Mouse (Mus musculus): ENCODE measurements around the gene Shmt2. TPM values are rescaled to one million over a fixed set of nuclear protein-coding genes. Genes with fewer than 3 reads are reported as not detected.

Shmt2 gene
- total and polyA plus RNA-seq, 2 experiments from 2014 or later, result 49.9 to 91.1 TPM

DNA sequence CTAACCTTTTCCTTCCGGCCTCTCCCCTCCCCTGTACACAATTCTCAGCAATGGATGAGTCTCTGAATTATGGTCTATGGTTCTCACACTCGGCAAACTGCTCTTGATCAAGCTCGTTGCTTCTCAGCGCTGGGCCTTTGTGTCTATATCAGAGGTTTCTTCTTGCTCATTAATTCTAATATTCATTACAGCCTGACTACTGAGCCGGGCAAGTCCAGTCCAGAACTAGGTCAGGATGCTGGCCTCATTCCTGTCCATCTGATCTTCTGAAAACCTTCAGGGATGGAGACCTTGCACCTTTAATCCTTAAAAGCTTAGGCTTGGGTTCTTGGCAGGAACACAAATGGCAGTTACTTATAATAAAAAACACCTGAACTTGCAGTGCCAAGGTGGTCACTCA lies 22.7 kb downstream of the Shmt2 start:
- H3K9me3 ChIP-seq (ENCODE audit: low read length), result no peaks in the 10 kb centered on the region
- no peak overlapping the region for H3K4me2 ChIP-seq (ENCODE audit: low read depth, low read length)
- no peak for ATAC-seq
- no peaks in the 10 kb centered on the region for H3K4me1 ChIP-seq (ENCODE audit: insufficient read depth, low read length)
- no peak for DNase-seq (ENCODE audit: low spot score)
- TF ChIP-seq CTCF (IDR thresholded peaks at IDR 0.05; ENCODE audit: low read depth), result no peak
- WGBS, result 74% methylated on average over 5 of the region's 5 CpGs
- no peak overlapping the region for H3K4me3 ChIP-seq (ENCODE audit: low read length)
- peaks cover 28% of the 10 kb centered on the region; the same call in 1 of the 2 replicates for H3K36me3 ChIP-seq (ENCODE audit: insufficient read depth, low read length)
- H3K9ac ChIP-seq (replicated peaks; ENCODE audit: low read length), result no peak overlapping the region
- H3K27me3 ChIP-seq (ENCODE audit: insufficient read depth, low read length), result no peaks in the 10 kb centered on the region
- H3K27ac ChIP-seq, result no peak overlapping the region

- TF ChIP-seq CTCF (IDR thresholded peaks at IDR 0.05; ENCODE audit: low read depth), result no peak
- 93% methylated on average over 3 of the region's 3 CpGs for WGBS
- no peak for ATAC-seq
- no peak overlapping the region for H3K27ac ChIP-seq
- no peaks in the 10 kb centered on the region for H3K9me3 ChIP-seq (ENCODE audit: low read length)
- no peak overlapping the region for H3K4me3 ChIP-seq (ENCODE audit: low read length)
- DNase-seq (ENCODE audit: low spot score), result no peak
- H3K36me3 ChIP-seq (ENCODE audit: insufficient read depth, low read length), result peaks cover 40% of the 10 kb centered on the region; the same call in 1 of the 2 replicates
- no peaks in the 10 kb centered on the region for H3K27me3 ChIP-seq (ENCODE audit: insufficient read depth, low read length)
- no peak overlapping the region for H3K4me2 ChIP-seq (ENCODE audit: low read depth, low read length)
- H3K4me1 ChIP-seq (ENCODE audit: insufficient read depth, low read length), result 0 out of 2 replicates have a peak, but pooled peaks cover 2% of the 10 kb centered on the region
- no peak overlapping the region for H3K9ac ChIP-seq (replicated peaks; ENCODE audit: low read length)
Measured at GRCm38 (mm10) chr10:127496156-127496555, 26.1 kb downstream of the Shmt2 start.

GRCm38 (mm10) chr10:127492118-127492517 lies 30.1 kb downstream of the Shmt2 start:
- 70% methylated on average over 3 of the region's 3 CpGs for WGBS
- H3K27ac ChIP-seq, result no peak overlapping the region
- no peak overlapping the region for H3K4me3 ChIP-seq (ENCODE audit: low read length)
- no peak overlapping the region for H3K4me2 ChIP-seq (ENCODE audit: low read depth, low read length)
- no peak for TF ChIP-seq CTCF (IDR thresholded peaks at IDR 0.05; ENCODE audit: low read depth)
- DNase-seq (ENCODE audit: low spot score), result no peak
- H3K36me3 ChIP-seq (ENCODE audit: insufficient read depth, low read length), result peaks cover 37% of the 10 kb centered on the region
- 0 out of 2 replicates have a peak, but pooled peaks cover 3% of the 10 kb centered on the region for H3K4me1 ChIP-seq (ENCODE audit: insufficient read depth, low read length)
- no peak overlapping the region for H3K9ac ChIP-seq (replicated peaks; ENCODE audit: low read length)
- ATAC-seq, result no peak
- H3K9me3 ChIP-seq (ENCODE audit: low read length), result no peaks in the 10 kb centered on the region
- H3K27me3 ChIP-seq (ENCODE audit: insufficient read depth, low read length), result no peaks in the 10 kb centered on the region

- DNase-seq (ENCODE audit: low spot score), result peak; percentile 25
- Histone ChIP-seq H3K36me3 (ENCODE audit: insufficient read depth, low read length) (peaks cover 29% of the 10 kb centered on the region), H3K4me2 (ENCODE audit: low read depth, low read length) (no peak overlapping the region), H3K27ac (peak overlapping the region; percentile 70), H3K4me1 (ENCODE audit: insufficient read depth, low read length) (0 out of 2 replicates have a peak, but pooled peaks cover 3% of the 10 kb centered on the region), H3K9me3 (ENCODE audit: low read length) (no peaks in the 10 kb centered on the region), H3K9ac (replicated peaks; ENCODE audit: low read length) (no peak overlapping the region), H3K4me3 (ENCODE audit: low read length) (no peak overlapping the region), H3K27me3 (ENCODE audit: insufficient read depth, low read length) (no peaks in the 10 kb centered on the region)
- 46% methylated on average over 8 of the region's 8 CpGs for WGBS
- ATAC-seq, result peak; percentile 48; the same call in 1 of the 2 replicates
- TF ChIP-seq CTCF (IDR thresholded peaks at IDR 0.05; ENCODE audit: low read depth), result no peak
Measured at GRCm38 (mm10) chr10:127491128-127491512, 31.1 kb downstream of the Shmt2 start.

DNA sequence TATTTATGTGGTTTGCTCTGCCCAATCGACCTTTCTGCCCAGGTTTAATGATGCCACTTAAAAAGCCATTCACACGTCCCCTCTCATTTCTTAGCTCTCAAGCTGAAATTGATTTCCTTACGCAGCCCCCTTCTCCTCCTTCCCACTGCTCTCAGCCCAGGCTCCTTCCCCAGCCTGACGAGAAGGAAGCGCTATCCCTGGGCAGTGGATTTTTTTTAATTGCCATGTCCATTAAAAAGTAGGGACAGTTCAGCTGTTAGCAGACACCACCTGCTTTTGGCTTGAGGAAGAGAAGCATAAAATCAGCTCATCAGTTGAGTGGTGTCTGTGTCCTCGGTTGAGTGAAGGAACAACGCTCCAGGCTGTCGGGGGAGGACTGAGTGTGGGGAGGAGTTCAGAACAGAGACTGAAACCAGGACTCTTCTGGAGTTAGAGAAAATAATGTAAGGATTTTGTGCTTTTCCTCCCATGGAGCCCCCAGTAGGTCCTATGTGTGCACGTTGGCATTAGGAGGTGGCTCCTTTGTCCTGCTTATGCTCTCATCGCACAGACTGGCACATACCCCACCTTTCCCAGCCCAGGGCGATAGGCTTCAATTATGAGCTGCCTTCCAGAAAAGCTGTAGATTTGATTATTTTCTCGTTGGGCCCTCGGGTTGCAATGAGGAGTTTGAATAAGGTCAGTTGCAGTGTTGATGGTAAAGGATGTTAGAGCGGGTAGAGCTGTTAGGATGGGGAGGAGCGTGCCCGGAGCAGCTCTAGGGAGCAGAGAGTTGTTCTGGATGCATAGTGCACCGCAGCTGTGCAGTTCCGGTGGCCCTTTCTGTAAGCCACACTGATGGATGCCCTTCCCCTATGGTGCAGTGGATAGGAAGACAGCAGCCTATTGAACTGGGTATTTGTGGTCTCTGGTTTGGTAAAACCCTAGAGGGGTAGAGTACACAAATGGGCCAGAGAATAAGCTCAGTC lies 31.8 kb downstream of the Shmt2 start:
- Histone ChIP-seq H3K36me3 (ENCODE audit: insufficient read depth, low read length) (peaks cover 26% of the 10 kb centered on the region), H3K4me2 (ENCODE audit: low read depth, low read length) (no peak overlapping the region), H3K27me3 (ENCODE audit: insufficient read depth, low read length) (no peaks in the 10 kb centered on the region), H3K9ac (replicated peaks; ENCODE audit: low read length) (no peak overlapping the region), H3K4me3 (ENCODE audit: low read length) (no peak overlapping the region), H3K27ac (peak overlapping the region; percentile 70), H3K4me1 (ENCODE audit: insufficient read depth, low read length) (0 out of 2 replicates have a peak, but pooled peaks cover 3% of the 10 kb centered on the region), H3K9me3 (ENCODE audit: low read length) (no peaks in the 10 kb centered on the region)
- WGBS, result 50% methylated on average over 18 of the region's 18 CpGs
- ATAC-seq (peak; percentile 61), DNase-seq (ENCODE audit: low spot score) (peak; percentile 34)
- TF ChIP-seq CTCF (IDR thresholded peaks at IDR 0.05; ENCODE audit: low read depth), result no peak

DNA sequence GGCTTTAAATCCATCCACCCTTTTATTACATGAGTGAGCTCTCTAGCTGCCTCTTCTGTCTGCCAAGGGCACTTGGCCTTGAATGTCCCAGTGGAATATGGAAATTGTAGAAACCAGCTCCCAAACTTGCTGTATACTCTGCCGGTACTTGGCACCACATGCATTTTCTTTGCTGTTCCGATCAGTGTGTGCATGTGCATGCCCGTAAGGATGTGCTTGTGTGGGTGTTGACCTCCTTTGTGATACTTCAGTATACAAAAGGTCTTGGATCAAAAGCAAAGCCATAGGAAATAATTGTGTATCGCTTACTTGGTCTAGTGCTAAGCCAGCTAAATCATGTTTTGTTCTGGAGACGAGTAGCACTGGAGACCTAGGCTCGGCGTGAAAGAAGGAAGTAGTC lies 33.4 kb downstream of the Shmt2 start:
- H3K27ac ChIP-seq, result no peak overlapping the region
- 72% methylated on average over 7 of the region's 7 CpGs for WGBS
- no peak overlapping the region for H3K4me2 ChIP-seq (ENCODE audit: low read depth, low read length)
- H3K9ac ChIP-seq (replicated peaks; ENCODE audit: low read length), result no peak overlapping the region
- peaks cover 35% of the 10 kb centered on the region for H3K36me3 ChIP-seq (ENCODE audit: insufficient read depth, low read length)
- H3K27me3 ChIP-seq (ENCODE audit: insufficient read depth, low read length), result no peaks in the 10 kb centered on the region
- DNase-seq (ENCODE audit: low spot score), result no peak
- H3K4me3 ChIP-seq (ENCODE audit: low read length), result no peak overlapping the region
- no peaks in the 10 kb centered on the region for H3K9me3 ChIP-seq (ENCODE audit: low read length)
- no peak for ATAC-seq
- H3K4me1 ChIP-seq (ENCODE audit: insufficient read depth, low read length), result 0 out of 2 replicates have a peak, but pooled peaks cover 3% of the 10 kb centered on the region
- no peak for TF ChIP-seq CTCF (IDR thresholded peaks at IDR 0.05; ENCODE audit: low read depth)

- no peak for ATAC-seq
- 82% methylated on average over 10 of the region's 10 CpGs for WGBS
Measured at GRCm38 (mm10) chr10:127485235-127485634, 37.0 kb downstream of the Shmt2 start.

More at GRCm38 (mm10) chr10:127485235-127485634, 37.0 kb downstream of the Shmt2 start:
- H3K27ac ChIP-seq, result no peak overlapping the region
- no peaks in the 10 kb centered on the region for H3K4me1 ChIP-seq (ENCODE audit: insufficient read depth, low read length)
- no peak overlapping the region for H3K4me3 ChIP-seq (ENCODE audit: low read length)
- no peaks in the 10 kb centered on the region for H3K27me3 ChIP-seq (ENCODE audit: insufficient read depth, low read length)
- no peak for TF ChIP-seq CTCF (IDR thresholded peaks at IDR 0.05; ENCODE audit: low read depth)
- H3K4me2 ChIP-seq (ENCODE audit: low read depth, low read length), result no peak overlapping the region
- DNase-seq (ENCODE audit: low spot score), result no peak
- H3K9me3 ChIP-seq (ENCODE audit: low read length), result no peaks in the 10 kb centered on the region
- H3K36me3 ChIP-seq (ENCODE audit: insufficient read depth, low read length), result peaks cover 41% of the 10 kb centered on the region
- no peak overlapping the region for H3K9ac ChIP-seq (replicated peaks; ENCODE audit: low read length)
